Mouse (Mus musculus) layer of hippocampus, adult 18-20 months (tissue): ENCODE data around the gene Rpl7a. TPM values are rescaled to one million over a fixed set of nuclear protein-coding genes. Genes with fewer than 3 reads are reported as not detected.

Source experiments
- DNase-seq, 2 experiments: peaks; one replicate each; pipeline ENCODE4 v3.0.0; 2022; ENCODE audit warnings: low spot score in 2 of 2
- total RNA-seq, 2 experiments: library from RNA; stranded (reverse); gene quantifications; 2 replicates each; pipeline ENCODE4 v1.2.3; 2021

Rpl7a gene
- total RNA-seq, 2 experiments from 2014 or later = 253 to 258 TPM

GRCm38 (mm10) chr2:26913416-26914147 lies 3.0 kb downstream of the Rpl7a start:
- no peak for DNase-seq

- no peak for DNase-seq
Observed at GRCm38 (mm10) chr2:26914148-26914941, 3.8 kb downstream of the Rpl7a start.

- peak; percentile 86 to 89 for DNase-seq
Observed at GRCm38 (mm10) chr2:26915927-26916728, 5.6 kb downstream of the Rpl7a start, which contains the start of the genes Surf2 and Surf1. Gene Surf2 (plus strand): TSS chr2:26916367. Gene Surf1 (minus strand): TSS chr2:26916530.

- no peak for DNase-seq
Observed at GRCm38 (mm10) chr2:26916738-26917137, 6.2 kb downstream of the Rpl7a start.

- no peak for DNase-seq
Observed at GRCm38 (mm10) chr2:26919684-26920083, 9.1 kb downstream of the Rpl7a start.

GRCm38 (mm10) chr2:26920190-26920855 lies 9.8 kb downstream of the Rpl7a start:
- no peak for DNase-seq

- no peak for DNase-seq
Observed at GRCm38 (mm10) chr2:26921784-26922183, 11.2 kb downstream of the Rpl7a start.

- no peak for DNase-seq
Observed at GRCm38 (mm10) chr2:26927745-26928476, 17.3 kb downstream of the Rpl7a start.

GRCm38 (mm10) chr2:26930390-26930789 lies 19.8 kb downstream of the Rpl7a start:
- peak; percentile 35 to 81 for DNase-seq

- DNase-seq = no peak
Observed at GRCm38 (mm10) chr2:26932473-26933303, 22.1 kb downstream of the Rpl7a start.

GRCm38 (mm10) chr2:26933304-26934055 lies 22.9 kb downstream of the Rpl7a start, which contains the start of the genes Surf4 and Stkld1:
Gene Surf4 (minus strand): TSS chr2:26933928.
Gene Stkld1 (plus strand): TSS chr2:26934047.
- peak; percentile 87 to 94 for DNase-seq

- DNase-seq = no peak
Observed at GRCm38 (mm10) chr2:26935286-26935685, 24.7 kb downstream of the Rpl7a start.

GRCm38 (mm10) chr2:26936425-26936824 lies 25.9 kb downstream of the Rpl7a start:
- no peak for DNase-seq

- DNase-seq = no peak
Observed at GRCm38 (mm10) chr2:26941539-26941938, 31.0 kb downstream of the Rpl7a start.

GRCm38 (mm10) chr2:26943253-26943652 lies 32.7 kb downstream of the Rpl7a start:
- no peak for DNase-seq

GRCm38 (mm10) chr2:26950411-26950810 lies 39.8 kb downstream of the Rpl7a start:
- DNase-seq = no peak

GRCm38 (mm10) chr2:26951346-26951905 lies 40.9 kb downstream of the Rpl7a start:
- no peak for DNase-seq

- DNase-seq = no peak
Observed at GRCm38 (mm10) chr2:26952193-26952592, 41.6 kb downstream of the Rpl7a start.
